Mouse (Mus musculus) liver, embryonic 12.5 days (tissue): ENCODE results near the gene Ttc41. TPM values are rescaled to one million over a fixed set of nuclear protein-coding genes. Genes with fewer than 3 reads are reported as not detected.
A peak's percentile ranks its signal among the peaks of the same experiment; 100 is the strongest.

Experiments used
- ATAC-seq: fragments of 200-750 bp; cut with Nextera tagmentation; 2 replicates; pipeline ENCODE4 v1.8.0; 2017; ENCODE audit warnings: moderate number of reproducible peaks, mild to moderate bottlenecking, moderate library complexity
- H3K27ac ChIP-seq: fragments of 300-500 bp; sonication (generic); 2 replicates; pipeline ENCODE4 v1.5.1; 2016; ENCODE audit warnings: mild to moderate bottlenecking
- H3K27me3 ChIP-seq: fragments of 300-500 bp; sonication (generic); replicated peaks from 2 replicates; pipeline ENCODE4 v1.6.1; 2016; ENCODE audit warnings: mild to moderate bottlenecking, moderate library complexity
- H3K36me3 ChIP-seq: fragments of 300-500 bp; sonication (generic); 2 replicates; pipeline ENCODE4 v1.6.1; 2016; ENCODE audit warnings: mild to moderate bottlenecking, moderate library complexity
- H3K4me1 ChIP-seq: fragments of 300-500 bp; sonication (generic); 2 replicates; pipeline ENCODE4 v1.6.1; 2016
- H3K4me2 ChIP-seq: fragments of 300-500 bp; sonication (generic); 2 replicates; pipeline ENCODE4 v1.6.1; 2016; ENCODE audit warnings: mild to moderate bottlenecking, moderate library complexity
- H3K4me3 ChIP-seq: fragments of 300-500 bp; sonication (generic); 2 replicates; pipeline ENCODE4 v1.5.1; 2016; ENCODE audit warnings: mild to moderate bottlenecking, moderate library complexity
- H3K9ac ChIP-seq: fragments of 300-500 bp; sonication (generic); 2 replicates; pipeline ENCODE4 v1.6.1; 2016; ENCODE audit warnings: mild to moderate bottlenecking, moderate library complexity
- H3K9me3 ChIP-seq: fragments of 300-500 bp; sonication (generic); replicated peaks from 2 replicates; pipeline ENCODE4 v1.6.1; 2016; ENCODE audit warnings: mild to moderate bottlenecking, moderate library complexity
- WGBS: fragments of 180-500 bp; shearing (Covaris S2); methylation state at CpG from one replicate; pipeline ENCODE4 v1.1.7; 2016; ENCODE audit not compliant: insufficient replicate concordance; 5-methylcytosine and 5-hydroxymethylcytosine counted together
- microRNA-seq: library from miRNA; unstranded; fragments of <30 nt; microRNA quantifications from one replicate; pipeline ENCODE4, GENCODE M21; 2017
- polyA plus RNA-seq: library from polyadenylated mRNA; unstranded; fragments of >200 nt; fragmentation: Nextera tagmentation; extraction: Ambion mirVana; gene quantifications from 2 replicates; pipeline ENCODE4 v1.2.1, GENCODE M21; 2016

Ttc41 gene
- polyA plus RNA-seq, 1 experiment from 2014 or later, result 0.95 TPM

DNA sequence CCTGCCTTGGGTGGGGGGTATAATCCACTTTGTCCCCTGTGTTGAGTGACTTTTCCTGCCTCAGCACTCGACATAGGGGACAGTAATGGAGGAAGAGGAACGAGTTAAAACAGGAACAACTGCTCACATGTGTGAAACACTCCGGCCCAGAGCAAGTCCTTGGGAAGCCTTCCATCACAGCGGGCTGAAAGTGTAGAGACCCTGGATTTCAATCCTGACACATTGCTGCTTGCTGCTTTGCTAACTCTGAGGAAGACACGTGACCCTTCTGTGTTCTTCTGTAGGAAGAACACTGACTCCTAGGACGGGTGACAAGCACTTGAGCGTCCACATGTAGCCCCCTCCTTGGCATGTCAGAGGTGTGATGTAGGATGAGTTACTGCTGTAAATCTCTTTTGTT is 109.5 kb downstream of the Ttc41 start:
- H3K4me2 ChIP-seq, result no peak overlapping the region
- H3K9me3 ChIP-seq, result no peaks in the 10 kb centered on the region
- no peaks in the 10 kb centered on the region for H3K36me3 ChIP-seq
- no peak overlapping the region for H3K9ac ChIP-seq
- H3K4me1 ChIP-seq, result peaks cover 26% of the 10 kb centered on the region
- H3K27ac ChIP-seq, result no peak overlapping the region
- H3K27me3 ChIP-seq, result no peaks in the 10 kb centered on the region
- 68% methylated on average over 7 of the region's 7 CpGs for WGBS
- no peak for ATAC-seq
- no peak overlapping the region for H3K4me3 ChIP-seq

DNA sequence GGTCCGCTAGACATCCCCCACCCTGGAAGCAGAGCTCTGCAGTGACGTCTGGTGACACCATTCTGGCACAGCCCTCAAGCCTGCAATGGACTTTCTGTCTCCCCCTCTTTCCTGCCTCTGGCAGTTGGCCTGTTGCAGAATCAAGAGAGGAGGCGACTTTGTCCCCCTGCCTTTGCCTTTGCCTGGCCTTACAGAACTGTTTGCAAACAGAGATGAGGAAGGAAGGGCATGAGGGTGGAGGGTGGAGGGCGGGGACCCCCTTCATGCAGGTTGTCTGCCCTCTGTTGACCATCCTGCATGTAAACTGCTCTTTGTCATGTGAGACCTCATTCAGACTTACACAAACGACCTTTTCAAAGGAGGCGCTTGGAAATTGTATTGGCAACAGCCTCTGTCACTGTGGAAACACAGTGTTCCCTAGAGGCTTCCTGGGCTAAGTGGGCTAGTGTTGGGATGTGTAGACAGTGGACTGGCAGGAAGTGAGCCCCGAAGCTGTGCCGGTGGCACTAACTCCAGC is 114.1 kb downstream of the Ttc41 start:
- Histone ChIP-seq H3K4me3 (no peak overlapping the region), H3K9ac (no peak overlapping the region), H3K27ac (no peak overlapping the region), H3K4me2 (no peak overlapping the region), H3K36me3 (peaks cover 10% of the 10 kb centered on the region; the same call in 1 of the 2 replicates), H3K4me1 (peaks cover 26% of the 10 kb centered on the region), H3K9me3 (no peaks in the 10 kb centered on the region), H3K27me3 (no peaks in the 10 kb centered on the region)
- 67% methylated on average over 8 of the region's 8 CpGs for WGBS
- no peak for ATAC-seq

DNA sequence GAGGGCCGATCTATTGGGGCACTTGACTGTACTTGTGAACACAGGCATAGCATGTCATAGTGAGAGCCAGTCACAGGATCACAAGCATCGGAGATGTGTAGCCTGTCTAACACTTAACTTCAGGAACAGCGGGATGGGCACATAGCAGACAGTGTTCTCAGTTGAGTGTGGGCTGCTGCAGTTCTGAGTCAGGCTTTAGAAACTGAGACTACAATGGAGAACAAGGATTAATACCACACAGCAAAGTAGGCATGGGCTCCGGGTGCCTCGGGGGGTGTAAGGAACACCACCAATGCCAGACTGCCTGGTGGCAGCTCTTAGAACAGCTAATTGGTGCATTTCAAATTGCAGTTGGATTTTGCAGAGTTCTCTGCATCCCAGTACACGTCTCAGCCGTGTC is 115.4 kb downstream of the Ttc41 start:
- Histone ChIP-seq H3K9ac (no peak overlapping the region), H3K27me3 (no peaks in the 10 kb centered on the region), H3K4me3 (no peak overlapping the region), H3K4me2 (no peak overlapping the region), H3K27ac (no peak overlapping the region), H3K36me3 (peaks cover 21% of the 10 kb centered on the region; the same call in 1 of the 2 replicates), H3K4me1 (peaks cover 17% of the 10 kb centered on the region), H3K9me3 (no peaks in the 10 kb centered on the region)
- 79% methylated on average over 7 of the region's 7 CpGs for WGBS
- ATAC-seq, result no peak

DNA sequence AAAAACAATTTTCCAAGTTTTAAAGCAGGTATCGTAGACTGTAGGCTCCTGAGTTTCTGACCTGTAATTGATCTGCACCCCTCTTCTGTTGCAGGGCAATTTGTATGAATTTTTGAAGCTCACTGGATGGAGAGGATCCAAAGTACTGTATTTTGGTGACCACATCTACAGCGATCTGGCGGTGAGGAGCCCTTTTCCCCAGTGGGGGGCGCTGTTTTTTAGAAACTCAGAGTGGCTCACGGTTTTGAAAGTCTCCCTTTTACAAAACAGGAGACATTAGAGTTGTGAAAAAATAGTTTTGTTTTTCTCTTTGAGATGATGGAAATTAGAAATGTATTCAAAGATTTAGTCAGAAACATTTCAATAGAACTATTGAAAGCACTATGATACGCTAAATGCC is 118.5 kb downstream of the Ttc41 start:
- Histone ChIP-seq H3K36me3 (peaks cover 32% of the 10 kb centered on the region), H3K4me3 (no peak overlapping the region), H3K9me3 (0 out of 2 replicates have a peak, but pooled peaks cover 1% of the 10 kb centered on the region), H3K9ac (no peak overlapping the region), H3K4me1 (peaks cover 4% of the 10 kb centered on the region; the same call in 1 of the 2 replicates), H3K27me3 (no peaks in the 10 kb centered on the region), H3K27ac (no peak overlapping the region), H3K4me2 (no peak overlapping the region)
- 71% methylated on average over 6 of the region's 6 CpGs for WGBS
- ATAC-seq, result no peak

DNA sequence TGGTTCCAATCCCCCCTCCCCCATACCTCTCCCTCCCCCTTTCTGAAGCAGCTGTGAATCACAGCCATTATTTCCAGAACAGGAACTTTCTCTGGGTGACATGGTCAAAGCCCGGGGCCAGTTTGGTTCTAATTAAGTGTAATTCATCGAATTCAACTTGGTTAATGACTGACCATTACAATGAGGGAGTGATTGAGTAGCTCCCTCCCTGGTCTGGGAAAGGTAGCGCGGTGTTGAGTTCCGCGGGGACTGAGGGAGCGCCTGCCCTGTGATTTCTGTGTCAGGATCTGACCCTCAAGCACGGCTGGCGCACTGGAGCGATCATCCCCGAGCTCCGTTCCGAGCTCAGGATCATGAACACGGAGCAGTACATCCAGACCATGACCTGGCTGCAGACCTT is 119.3 kb downstream of the Ttc41 start:
- no peak overlapping the region for H3K4me3 ChIP-seq
- no peak for ATAC-seq
- no peaks in the 10 kb centered on the region for H3K27me3 ChIP-seq
- no peaks in the 10 kb centered on the region for H3K4me1 ChIP-seq
- no peak overlapping the region for H3K4me2 ChIP-seq
- H3K9me3 ChIP-seq, result 0 out of 2 replicates have a peak, but pooled peaks cover 3% of the 10 kb centered on the region
- 77% methylated on average over 14 of the region's 14 CpGs for WGBS
- no peak overlapping the region for H3K9ac ChIP-seq
- peaks cover 37% of the 10 kb centered on the region for H3K36me3 ChIP-seq
- H3K27ac ChIP-seq, result no peak overlapping the region

DNA sequence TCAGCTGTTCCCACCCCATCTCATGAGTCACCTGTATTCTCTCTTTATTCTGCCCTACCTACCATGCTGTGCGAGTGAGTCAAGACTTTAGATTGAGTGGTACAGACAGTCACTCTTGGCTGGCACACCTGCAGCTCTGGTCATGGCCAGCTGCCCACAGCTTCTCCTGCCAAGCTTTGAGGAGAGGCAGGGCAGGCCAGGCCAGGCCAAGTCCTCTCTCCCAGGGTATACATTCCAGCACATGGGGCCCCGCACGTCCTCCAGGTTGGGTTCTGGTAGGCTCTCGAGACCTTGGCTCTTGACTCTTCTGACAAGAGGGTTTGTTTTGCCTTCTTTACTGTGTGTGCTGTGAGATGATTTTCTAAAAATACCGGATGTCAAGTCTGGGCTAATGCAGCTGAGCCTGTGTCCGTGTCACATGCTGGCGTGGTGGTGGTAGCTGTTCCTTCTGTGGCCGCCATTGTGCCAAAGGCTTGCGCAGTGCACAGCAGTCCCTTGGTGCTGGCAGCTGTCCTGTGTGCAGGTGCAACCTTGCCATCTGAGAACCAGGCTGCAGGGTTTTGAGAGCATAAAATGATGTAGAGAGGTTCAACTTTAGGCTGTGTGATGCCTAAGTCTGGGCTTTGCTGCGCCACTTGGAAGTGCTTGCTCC is 120.4 kb downstream of the Ttc41 start:
- no peaks in the 10 kb centered on the region for H3K27me3 ChIP-seq
- H3K4me1 ChIP-seq, result no peaks in the 10 kb centered on the region
- ATAC-seq, result no peak
- H3K4me2 ChIP-seq, result no peak overlapping the region
- H3K27ac ChIP-seq, result no peak overlapping the region
- 0 out of 2 replicates have a peak, but pooled peaks cover 3% of the 10 kb centered on the region for H3K9me3 ChIP-seq
- H3K4me3 ChIP-seq, result no peak overlapping the region
- H3K36me3 ChIP-seq, result peaks cover 37% of the 10 kb centered on the region
- WGBS, result 84% methylated on average over 10 of the region's 10 CpGs
- no peak overlapping the region for H3K9ac ChIP-seq

Small RNAs within 50 kb of the gene (microRNA-seq; reads per million reads assigned to microRNA genes)
- gene Gm25745, result 7.7 reads per million, percentile 17 among the genes with 10 or more reads in this experiment

Other genes starting within 250 kb of the Ttc41 start
- 0.42 and 0.57 TPM in 2 replicates for gene Syn3, start 206.9 kb upstream of the Ttc41 start, polyA plus RNA-seq
- 432 and 438 TPM in 2 replicates for gene Hsp90b1, start 302 bp upstream of the Ttc41 start, polyA plus RNA-seq
- not detected in 2 replicates for gene Gm49358, start 58.2 kb downstream of the Ttc41 start, polyA plus RNA-seq
- gene Nt5dc3, start 73.2 kb downstream of the Ttc41 start, polyA plus RNA-seq, result 0.65 and 0.69 TPM in 2 replicates